ENCODE assay signal across 8 mouse cellular contexts in genomic region chr9:69084720-69085661, GRCm38 (mm10).
DNase-seq lines count a peak whose midpoint lies in the region; ATAC-seq and TF ChIP-seq lines count a peak whose summit lies in the region.

No protein-coding gene starts in this region.

- H3K27ac ChIP-seq in cerebellum, adult 2 months (ENCODE audit: insufficient read depth, low read length) = peak overlapping the region; percentile 8; the same call in 1 of the 2 replicates
- H3K27ac ChIP-seq in hindbrain, embryonic 16.5 days (ENCODE audit: low read depth, low read length) = peak overlapping the region; percentile 3; the same call in 1 of the 2 replicates

- no peak for TF ChIP-seq CTCF in cerebellum, adult 2 months (IDR thresholded peaks at IDR 0.05; ENCODE audit: borderline replicate concordance, insufficient read depth, low read depth, low read length)
- TF ChIP-seq CTCF in Patski (IDR thresholded peaks at IDR 0.05) = no peak

- intact Hi-C loops in gastrocnemius, postnatal 14 days (cut with DNase I; ENCODE audit: low total_unique reads) = no loop called here

- H3K36me3 ChIP-seq in hindbrain, embryonic 16.5 days (ENCODE audit: control insufficient read depth, insufficient read depth, low read length) = no peaks in the 10 kb centered on the region

- CTCF ChIA-PET in Patski (lab: Charles Lee) = interaction anchor here (1.0 kb wide), 2 partner anchors 210 to 212 kb away, joined by 3 to 4 read pairs; no protein-coding TSS in a partner anchor

- TF ChIP-seq POLR2A in cerebellum, adult 2 months (IDR thresholded peaks at IDR 0.05; ENCODE audit: borderline replicate concordance, insufficient read depth, low read length) = no peak

- in situ Hi-C loops in Patski (cut with MboI; ENCODE audit: low pct_unique_long_range_greater_than_20kb) = loop anchor here (5.0 to 25.0 kb wide), 2 partner anchors 112 to 202 kb away; no protein-coding TSS in a partner anchor

- POLR2A ChIA-PET in Patski (lab: Charles Lee) = interaction anchor here (1.1 kb wide), 1 partner anchor 96 kb away, joined by 3 read pairs; no protein-coding TSS in a partner anchor

- no peaks in the 10 kb centered on the region for H3K27me3 ChIP-seq in cerebellum, adult 2 months (ENCODE audit: control insufficient read depth, insufficient read depth, low read length)
- H3K27me3 ChIP-seq in Patski = peaks cover 5% of the 10 kb centered on the region
- H3K27me3 ChIP-seq in hindbrain, embryonic 16.5 days (replicated peaks; ENCODE audit: control insufficient read depth, insufficient read depth, low read length) = no peaks in the 10 kb centered on the region; the same call in 1 of the 2 replicates

- WGBS in cerebellum, adult 2 months = 35% methylated on average over 14 of the region's 14 CpGs
- 55% methylated on average over 14 of the region's 14 CpGs for WGBS in hindbrain, embryonic 16.5 days

- H3K9ac ChIP-seq in hindbrain, embryonic 16.5 days (ENCODE audit: low read depth, low read length) = no peak overlapping the region; the same call in 1 of the 2 replicates

- H3K4me2 ChIP-seq in hindbrain, embryonic 16.5 days (ENCODE audit: low read length) = no peak overlapping the region

- H3K4me1 ChIP-seq in cerebellum, adult 2 months (ENCODE audit: control insufficient read depth, insufficient read depth, low read length) = peaks cover 7% of the 10 kb centered on the region
- H3K4me1 ChIP-seq in hindbrain, embryonic 16.5 days (ENCODE audit: control insufficient read depth, insufficient read depth, low read depth, low read length) = peaks cover 17% of the 10 kb centered on the region

- no peaks in the 10 kb centered on the region for H3K9me3 ChIP-seq in hindbrain, embryonic 16.5 days (ENCODE audit: control insufficient read depth, low read length)

- DNase-seq in cerebellum, adult 2 months = peak; percentile 51 to 68
- DNase-seq in cerebellum, adult 11-12 months = no peak
- DNase-seq in Patski (ENCODE audit: low read depth, low spot score) = peak; percentile 82
- peak; percentile 45 for DNase-seq in lung, postnatal 10 days
- DNase-seq in gastrocnemius, postnatal 14 days = no peak
- DNase-seq in urinary bladder, postnatal 25 days (ENCODE audit: low spot score) = no peak

- peak; percentile 89 for ATAC-seq in Patski
- peak; percentile 54; the same call in 1 of the 2 replicates for ATAC-seq in hindbrain, embryonic 16.5 days
- ATAC-seq in erythroblast, adult 5-6 weeks (replicated peaks; ENCODE audit: low FRiP score, poor library complexity, severe bottlenecking) = no peak

- no peak overlapping the region for H3K4me3 ChIP-seq in cerebellum, adult 2 months (replicated peaks; ENCODE audit: insufficient read depth, low read depth, low read length)
- H3K4me3 ChIP-seq in hindbrain, embryonic 16.5 days (ENCODE audit: low read length) = no peak overlapping the region

Comparison
In these comparisons a context has a peak if more than half of its experiments do, and no peak if none do; other contexts are left out.
1. DNase-seq: peak in cerebellum, adult 2 months (2 of 2), Patski (single experiment) and lung, postnatal 10 days (single experiment); none in cerebellum, adult 11-12 months (single experiment), gastrocnemius, postnatal 14 days (single experiment) and urinary bladder, postnatal 25 days (single experiment).